Mouse (Mus musculus) kidney, adult 2 months (tissue): ENCODE measurements at regions not wholly inside any gene's neighbourhood (a gene's known extent, or its start where the extent isn't known, plus 50 kb on each side); places are given as distances from the start of the nearest gene placed in this dataset.

Experiments
- CTCF ChIP-seq: fragments of 200-500 bp; conservative IDR thresholded peaks from 2 replicates; pipeline ENCODE4 v1.5.1; 2011; ENCODE audit warnings: low read depth, mild to moderate bottlenecking, control low read depth, low read length, moderate library complexity, mixed read lengths; ENCODE audit not compliant: insufficient read depth, insufficient read length
- POLR2A ChIP-seq: fragments of 200-500 bp; IDR thresholded peaks from one replicate; pipeline ENCODE4 v1.6.1; 2011; ENCODE audit warnings: low read depth, low read length, control low read depth

DNA sequence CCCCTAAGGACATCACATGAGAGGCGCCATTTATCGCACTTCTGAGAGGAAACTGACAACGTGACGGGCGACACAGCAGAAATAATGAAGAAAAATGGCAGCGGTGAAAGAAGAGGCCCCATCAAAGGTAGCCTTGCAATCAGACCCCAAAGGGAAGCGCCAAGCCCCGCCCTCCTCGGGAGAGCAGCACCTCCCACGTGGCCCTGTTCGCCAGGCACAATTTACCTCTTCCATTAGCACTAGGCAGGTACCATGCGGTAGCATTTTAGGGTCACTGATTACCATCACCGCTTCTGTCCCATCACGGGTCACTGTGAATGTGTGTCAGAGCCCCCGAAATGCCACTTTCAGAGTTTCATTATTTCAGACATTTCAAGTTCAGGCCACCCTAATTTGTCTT, 69.7 kb upstream of the Cadm1 start:
- TF ChIP-seq POLR2A (no peak), CTCF (no peak)
